Mouse (Mus musculus) lung, postnatal 10 days (tissue): ENCODE data around the gene Mettl24.
A peak's percentile ranks its signal among the peaks of the same experiment; 100 is the strongest.

Experiments
- DNase-seq: peaks from one replicate; pipeline ENCODE4 v3.0.0; 2021

Gene Mettl24

GRCm38 (mm10) chr10:40683092-40683867, at the start of gene Mettl24:
TSS of gene Mettl24 (plus strand) at chr10:40683282.
- peak; percentile 93 for DNase-seq

- DNase-seq = no peak
These were observed 45.8 kb upstream of the Mettl24 start for GRCm38 (mm10) chr10:40637331-40637730.

GRCm38 (mm10) chr10:40638276-40638675, 44.8 kb upstream of the Mettl24 start:
- no peak for DNase-seq

DNA sequence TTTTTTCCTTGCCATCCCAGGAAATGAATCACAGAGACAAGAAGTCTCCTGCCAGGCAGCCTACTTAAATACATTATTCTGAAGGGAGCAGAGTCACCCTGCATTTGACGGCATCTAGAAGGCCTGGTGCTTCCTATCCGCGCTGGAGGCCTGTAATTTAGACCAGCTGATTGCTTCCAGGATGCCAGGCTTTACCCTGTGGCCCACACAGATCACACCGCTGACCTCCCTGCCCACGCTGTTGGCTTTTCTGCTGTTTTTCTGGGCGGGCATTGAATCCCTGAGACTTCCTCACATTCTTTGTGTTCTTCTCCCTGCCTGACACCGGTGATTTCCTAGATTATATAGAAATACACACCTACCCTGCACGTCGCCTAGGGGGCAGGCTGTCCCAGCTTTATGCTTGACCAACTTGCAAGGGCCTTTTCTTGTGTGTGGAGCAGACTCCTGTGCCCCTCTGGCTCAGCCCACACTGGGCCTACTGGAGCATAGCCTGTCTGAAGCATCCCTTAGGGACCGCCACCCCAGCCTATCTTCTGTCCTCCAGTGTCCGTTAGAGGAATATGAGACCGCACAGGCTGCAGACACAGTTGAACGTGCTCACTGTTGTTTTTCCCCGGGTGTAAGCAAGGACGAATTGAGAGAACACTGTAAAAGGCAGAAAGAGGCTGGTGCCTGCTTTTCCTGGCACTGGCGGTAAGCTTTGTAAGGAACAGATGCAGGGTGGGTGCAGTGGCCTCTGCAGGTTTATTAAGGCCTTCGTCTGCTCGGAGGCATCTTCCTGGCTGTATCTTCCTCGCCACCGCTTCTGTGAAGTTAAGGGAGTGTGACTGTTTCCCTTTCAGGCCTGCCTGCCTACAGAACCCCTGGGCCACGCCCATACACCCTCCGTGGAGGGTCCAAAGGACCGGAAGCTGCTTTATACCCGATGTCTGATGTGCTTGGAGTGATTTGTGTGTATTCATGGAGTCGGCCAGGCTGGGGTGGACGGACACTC, 44.0 kb upstream of the Mettl24 start:
- no peak for DNase-seq

GRCm38 (mm10) chr10:40640406-40640805, 42.7 kb upstream of the Mettl24 start:
- DNase-seq = no peak

GRCm38 (mm10) chr10:40641901-40642300, 41.2 kb upstream of the Mettl24 start:
- DNase-seq = no peak

DNA sequence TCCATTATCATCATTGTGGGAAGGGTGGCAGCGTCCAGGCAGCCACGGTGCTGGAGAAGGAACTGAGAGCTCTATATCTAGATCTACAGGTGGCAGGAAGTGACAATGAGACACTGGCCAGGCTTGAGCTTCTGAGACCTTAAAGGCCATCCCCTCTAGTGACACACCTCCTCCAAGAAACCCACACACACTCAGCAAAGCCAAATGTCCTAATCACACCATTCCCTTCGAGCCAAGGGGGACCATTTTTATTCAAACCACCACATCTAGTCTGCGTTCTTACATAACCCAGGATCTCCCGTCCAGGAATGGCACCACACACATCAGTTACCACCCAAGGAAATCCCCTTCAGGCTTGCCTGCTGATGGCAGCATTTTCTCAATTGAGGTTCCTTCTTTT, 40.0 kb upstream of the Mettl24 start:
- no peak for DNase-seq

GRCm38 (mm10) chr10:40644456-40644855, 38.6 kb upstream of the Mettl24 start:
- DNase-seq = peak; percentile 24

DNA sequence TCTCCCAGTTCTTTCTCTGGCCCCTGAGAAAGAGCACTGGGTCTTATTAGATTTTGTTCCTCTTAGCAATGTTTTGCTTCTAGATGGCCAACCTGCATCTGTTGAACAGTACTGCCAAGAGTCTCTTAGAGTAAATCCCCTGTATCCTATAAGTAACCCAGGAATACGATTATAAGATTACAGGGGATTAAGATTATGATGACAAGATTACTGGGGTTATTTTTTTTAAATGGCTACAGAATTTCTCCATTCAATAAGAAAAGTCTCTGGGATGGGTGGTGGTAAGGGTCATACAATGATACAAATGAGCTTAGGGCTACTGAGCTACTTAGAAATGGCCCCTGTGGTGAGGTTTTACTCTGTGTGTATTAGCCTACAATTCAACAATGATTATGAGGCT, 37.7 kb upstream of the Mettl24 start:
- DNase-seq = no peak

DNA sequence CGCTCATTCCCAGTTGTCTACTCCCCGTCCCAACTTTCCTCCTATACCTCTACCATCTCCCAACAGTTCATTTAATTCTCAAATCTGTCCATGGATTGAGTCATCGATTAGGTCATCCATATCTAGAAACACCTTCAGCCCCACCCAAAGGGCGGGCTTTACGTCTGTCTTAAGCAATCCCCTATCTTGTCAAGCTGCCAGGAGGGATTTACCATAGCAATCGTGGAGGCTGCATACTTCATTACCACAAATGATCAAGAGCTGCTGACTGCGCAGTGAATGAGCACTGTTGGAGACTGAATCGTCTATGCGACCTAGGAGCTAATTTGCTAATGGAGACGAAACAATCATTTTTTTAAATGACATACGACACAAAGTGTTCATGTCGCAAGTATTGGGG, 34.3 kb upstream of the Mettl24 start:
- no peak for DNase-seq

DNA sequence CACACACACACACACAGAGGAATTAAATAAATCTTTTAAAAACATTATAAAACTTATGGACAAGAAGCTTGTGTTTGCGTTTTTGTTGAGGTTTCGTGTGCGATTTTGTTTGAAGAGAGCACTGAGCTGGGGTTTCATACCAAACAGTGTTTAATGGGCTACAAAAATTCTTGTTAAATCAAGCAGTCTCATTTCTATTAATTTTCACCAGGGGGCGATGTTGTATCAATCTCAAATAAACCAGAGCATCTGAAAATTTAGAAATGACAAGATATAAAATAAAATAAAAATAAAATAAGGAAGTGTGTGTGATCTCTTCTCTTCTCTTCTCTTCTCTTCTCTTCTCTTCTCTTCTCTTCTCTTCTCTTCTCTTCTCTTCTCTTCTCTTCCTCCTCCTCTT, 33.4 kb upstream of the Mettl24 start:
- peak; percentile 14 for DNase-seq

DNA sequence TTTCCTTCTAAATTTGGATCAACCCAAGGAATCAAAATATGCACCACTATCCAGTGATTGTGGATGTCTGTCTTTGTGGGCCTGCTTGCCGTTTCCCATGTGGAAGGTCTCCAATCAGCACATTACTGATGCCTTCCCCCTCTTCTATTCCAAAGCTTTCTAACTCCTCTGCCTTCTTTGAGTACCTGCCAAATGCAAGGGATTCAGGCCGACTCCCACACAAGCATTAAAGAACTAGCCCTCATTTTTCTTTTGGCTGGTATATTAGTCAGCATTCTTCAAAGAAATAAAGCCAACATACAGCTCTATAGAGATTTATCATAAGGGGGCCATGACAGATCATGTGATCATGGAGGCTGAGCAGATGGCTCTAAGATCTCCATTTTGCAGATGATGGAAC, 31.4 kb upstream of the Mettl24 start:
- DNase-seq = no peak

DNA sequence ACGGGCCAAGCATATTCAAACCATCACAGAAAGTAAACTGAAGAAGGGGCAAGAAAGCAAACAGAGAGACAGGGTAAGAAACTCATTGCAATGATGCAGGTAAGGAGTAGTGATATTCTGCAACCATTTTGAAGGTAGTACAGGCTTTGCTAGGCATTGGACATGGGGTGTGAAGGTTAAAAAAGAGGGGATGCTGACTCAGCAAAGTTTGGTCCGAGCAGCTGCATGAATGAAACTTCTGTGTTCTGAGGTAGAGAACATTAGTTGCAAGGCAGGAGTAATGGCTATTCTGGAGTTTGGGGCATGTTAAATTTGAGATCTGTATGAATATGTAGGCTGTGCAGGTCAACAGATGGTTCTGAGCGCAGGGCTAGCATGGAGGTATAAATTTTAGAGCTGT, 17.8 kb upstream of the Mettl24 start:
- no peak for DNase-seq

DNA sequence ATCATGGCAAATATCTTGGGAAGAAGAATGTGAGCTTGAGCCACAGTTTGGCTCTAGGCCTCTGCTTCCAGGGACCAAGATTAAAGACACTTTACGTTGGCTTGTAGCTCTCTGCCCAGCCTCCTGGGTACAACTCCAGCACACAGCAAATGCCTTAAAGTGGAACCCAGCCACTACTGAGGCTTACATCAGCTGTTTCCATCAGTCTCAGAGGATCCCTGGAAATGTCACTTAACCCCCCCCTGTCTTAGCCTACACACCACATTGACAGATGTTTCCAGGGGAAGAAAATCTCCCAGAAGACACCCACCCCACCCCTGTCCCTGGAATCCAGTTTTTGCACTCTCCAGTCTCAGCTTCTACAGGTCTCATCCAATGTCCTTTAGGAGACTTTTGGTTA, 16.1 kb upstream of the Mettl24 start:
- DNase-seq = no peak

DNA sequence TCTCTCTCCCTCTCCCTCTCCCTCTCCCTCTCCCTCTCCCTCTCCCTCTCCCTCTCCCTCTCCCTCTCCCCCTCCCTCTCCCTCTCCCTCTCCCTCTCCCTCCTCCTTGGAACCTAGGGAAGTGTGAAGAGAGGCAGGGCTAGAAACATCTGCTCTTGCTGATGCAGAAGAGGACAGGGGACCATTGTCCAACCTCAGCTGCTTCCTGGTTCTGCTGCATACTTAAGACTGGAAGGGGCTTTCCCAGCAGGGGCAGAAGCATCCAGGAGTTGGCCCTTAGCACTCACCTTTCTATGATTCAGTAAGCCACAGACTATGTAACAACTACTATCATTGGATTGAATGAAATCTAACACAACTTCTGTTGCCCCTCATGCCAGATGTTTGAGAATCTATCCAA, 14.4 kb upstream of the Mettl24 start:
- no peak for DNase-seq

DNA sequence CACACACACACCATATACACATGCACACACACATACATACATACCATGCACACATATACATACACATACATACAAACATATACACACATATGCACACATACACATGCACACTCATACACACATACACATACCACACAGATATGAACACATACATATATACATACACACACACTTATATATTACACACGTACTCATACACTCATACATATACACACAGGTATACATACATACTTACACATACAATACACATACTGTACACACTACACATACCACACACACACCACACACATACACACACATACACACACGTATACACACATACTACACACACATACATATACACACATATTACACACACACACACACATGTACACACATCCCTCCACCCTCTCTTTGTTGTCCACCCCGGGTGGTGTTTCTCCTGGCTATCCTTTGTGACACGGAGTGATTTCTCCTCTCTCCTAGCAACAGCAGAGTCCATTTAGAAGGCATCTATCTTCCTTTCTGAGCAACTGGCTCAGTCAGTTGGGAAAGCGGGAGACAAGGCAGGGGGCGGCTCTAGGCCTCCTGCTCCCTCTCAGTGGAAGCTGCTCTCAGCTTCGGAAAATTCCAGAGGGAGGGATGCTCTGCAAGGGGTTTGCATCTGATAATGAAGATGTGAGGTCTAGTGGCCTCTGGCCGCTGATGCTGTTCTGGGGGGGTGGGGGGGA, 10.3 kb upstream of the Mettl24 start:
- no peak for DNase-seq

- no peak for DNase-seq
These were observed 9.8 kb upstream of the Mettl24 start for GRCm38 (mm10) chr10:40673297-40673665.

- peak; percentile 9 for DNase-seq
These were observed 8.9 kb upstream of the Mettl24 start for GRCm38 (mm10) chr10:40674151-40674550.

DNA sequence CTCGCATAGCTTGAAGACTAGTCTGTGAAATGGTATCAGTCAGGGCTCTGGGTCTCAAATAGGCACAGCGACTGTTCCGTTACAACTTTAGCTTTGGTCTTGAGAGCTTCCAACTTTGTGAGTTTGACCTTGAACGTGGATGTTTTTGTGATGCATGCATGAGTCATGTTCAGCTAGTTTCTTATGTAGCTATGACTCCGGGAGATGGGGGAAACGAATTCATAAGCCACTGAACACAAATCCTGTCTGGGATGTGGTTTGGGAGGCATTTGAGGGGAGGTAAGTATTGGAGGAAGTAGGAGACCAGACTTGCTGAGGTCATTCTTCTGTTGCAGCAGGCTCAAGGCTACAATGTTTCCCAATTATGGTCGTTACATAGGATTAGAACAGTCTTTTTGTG, 7.2 kb upstream of the Mettl24 start:
- no peak for DNase-seq

DNA sequence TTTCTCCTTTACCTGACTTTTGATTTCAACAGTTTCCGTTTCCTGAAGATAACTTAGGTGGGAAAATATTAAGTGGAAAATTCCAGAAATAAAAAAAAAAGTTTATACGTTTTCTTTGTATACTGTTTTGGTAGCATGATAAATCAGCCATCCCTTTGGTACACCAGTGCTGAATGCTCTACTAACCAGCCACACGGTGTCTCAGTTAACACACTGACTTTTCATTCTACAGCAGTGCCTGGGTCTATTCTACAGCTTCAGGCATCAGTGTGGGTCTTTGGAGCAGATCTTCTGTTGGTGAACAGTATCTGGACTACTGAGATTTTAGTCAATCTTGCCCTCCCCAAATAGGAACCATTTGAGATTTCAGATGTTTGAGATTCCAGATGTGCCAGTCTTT, 4.6 kb upstream of the Mettl24 start:
- DNase-seq = no peak

DNA sequence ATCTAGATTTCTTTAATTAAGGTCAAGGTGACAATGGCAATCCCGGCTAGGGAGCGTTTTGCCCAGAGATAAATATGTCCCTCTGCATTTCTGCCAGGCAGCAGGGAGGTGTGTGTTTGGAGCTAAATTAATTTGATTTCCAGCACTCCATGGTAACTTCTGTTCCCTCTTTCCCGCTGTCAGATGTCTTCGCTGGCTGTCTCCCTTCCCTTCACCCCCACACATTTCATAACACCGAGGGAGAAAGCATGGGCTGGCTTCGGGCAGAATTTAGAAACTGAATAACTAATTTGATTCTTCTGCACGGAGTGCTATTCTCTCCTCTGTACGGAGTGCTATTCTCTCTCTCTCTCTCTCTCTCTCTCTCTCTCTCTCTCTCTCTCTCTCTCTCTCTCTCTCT, 612 bp upstream of the Mettl24 start:
- peak; percentile 16 for DNase-seq

GRCm38 (mm10) chr10:40683868-40684253, 779 bp downstream of the Mettl24 start:
- DNase-seq = no peak

DNA sequence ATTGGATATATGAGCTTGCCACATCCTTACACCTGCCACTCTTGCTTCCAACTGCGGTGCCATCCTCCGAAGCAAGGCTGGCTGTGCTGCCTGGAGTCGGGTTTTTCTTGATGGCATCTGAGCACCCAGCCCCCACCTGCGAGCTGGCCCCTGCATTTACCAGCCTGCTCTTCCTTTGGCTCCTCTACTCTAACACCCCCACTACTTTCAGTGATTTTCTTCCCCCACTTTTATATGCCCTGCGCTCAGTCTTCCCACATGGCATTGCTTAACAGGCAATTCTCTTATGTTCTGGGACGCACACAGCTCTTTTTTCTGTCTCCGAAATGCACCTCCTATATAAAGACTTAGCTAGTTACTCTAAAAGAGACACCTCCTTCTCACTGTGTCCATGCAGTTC, 1.2 kb downstream of the Mettl24 start:
- no peak for DNase-seq
